Mouse (Mus musculus) neural tube, embryonic 15.5 days (tissue): ENCODE results near the gene Ascc2. TPM values are rescaled to one million over a fixed set of nuclear protein-coding genes. Genes with fewer than 3 reads are reported as not detected.
A peak's percentile ranks its signal among the peaks of the same experiment; 100 is the strongest.

Source experiments
- ATAC-seq: fragments of 200-750 bp; cut with Nextera tagmentation; 2 replicates; pipeline ENCODE4 v1.8.0; 2017; ENCODE audit warnings: mild to moderate bottlenecking, moderate TSS enrichment, moderate library complexity; ENCODE audit not compliant: low FRiP score
- H3K27ac ChIP-seq: fragments of 300-500 bp; sonication (generic); replicated peaks from 2 replicates; pipeline ENCODE4 v1.5.1; 2015; ENCODE audit warnings: mild to moderate bottlenecking, inconsistent platforms
- H3K27me3 ChIP-seq: fragments of 300-500 bp; sonication (generic); replicated peaks from 2 replicates; pipeline ENCODE4 v1.6.1; 2015; ENCODE audit warnings: inconsistent platforms
- H3K36me3 ChIP-seq: fragments of 300-500 bp; sonication (generic); 2 replicates; pipeline ENCODE4 v1.6.1; 2015; ENCODE audit warnings: inconsistent platforms
- H3K4me1 ChIP-seq: fragments of 300-500 bp; sonication (generic); 2 replicates; pipeline ENCODE4 v1.6.1; 2015; ENCODE audit warnings: inconsistent platforms
- H3K4me2 ChIP-seq: fragments of 300-500 bp; sonication (generic); 2 replicates; pipeline ENCODE4 v1.6.1; 2015; ENCODE audit warnings: inconsistent platforms, mild to moderate bottlenecking, moderate library complexity
- H3K4me3 ChIP-seq: fragments of 300-500 bp; sonication (generic); replicated peaks from 2 replicates; pipeline ENCODE4 v1.5.1; 2015; ENCODE audit warnings: mild to moderate bottlenecking, inconsistent platforms
- H3K9ac ChIP-seq: fragments of 300-500 bp; sonication (generic); replicated peaks from 2 replicates; pipeline ENCODE4 v1.6.1; 2015; ENCODE audit warnings: mild to moderate bottlenecking, inconsistent platforms
- H3K9me3 ChIP-seq: fragments of 300-500 bp; sonication (generic); replicated peaks from 2 replicates; pipeline ENCODE4 v1.6.1; 2016; ENCODE audit warnings: inconsistent platforms
- WGBS: fragments of 180-500 bp; shearing (Covaris S2); methylation state at CpG from one replicate; pipeline ENCODE4 v1.1.7; 2015; ENCODE audit warnings: mixed read lengths; 5-methylcytosine and 5-hydroxymethylcytosine counted together
- polyA plus RNA-seq: library from polyadenylated mRNA; unstranded; fragments of >200 nt; fragmentation: Nextera tagmentation; extraction: Ambion mirVana; gene quantifications from 2 replicates; pipeline ENCODE4 v1.2.1, GENCODE M21; 2015

Ascc2 gene
- polyA plus RNA-seq, 1 experiment from 2014 or later, result 19.3 TPM

DNA sequence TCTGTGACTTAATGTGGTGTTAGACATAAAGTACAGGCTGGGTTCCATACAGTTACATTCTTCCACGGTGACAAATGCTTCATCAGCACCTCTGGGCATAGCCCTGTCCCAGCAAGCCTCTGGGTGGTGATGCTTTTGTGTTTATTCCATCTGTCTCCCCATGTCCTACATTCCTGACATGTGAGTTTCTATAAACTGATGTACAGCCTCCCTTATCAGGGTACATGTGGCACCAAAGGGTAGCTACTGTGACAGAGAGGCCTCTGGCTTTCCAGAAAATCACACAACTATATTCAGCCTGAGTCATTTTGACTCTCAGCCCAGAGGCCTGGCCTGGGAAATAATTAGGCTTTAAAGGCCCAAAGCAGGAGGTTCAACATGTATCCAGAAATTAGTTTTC, 31.0 kb upstream of the Ascc2 start:
- Histone ChIP-seq H3K9me3 (no peaks in the 10 kb centered on the region), H3K27me3 (no peaks in the 10 kb centered on the region), H3K4me1 (peaks cover 22% of the 10 kb centered on the region), H3K36me3 (no peaks in the 10 kb centered on the region), H3K9ac (no peak overlapping the region), H3K4me3 (no peak overlapping the region), H3K4me2 (no peak overlapping the region), H3K27ac (no peak overlapping the region)
- no peak for ATAC-seq
- WGBS, result 88% methylated on average over 1 of the region's 1 CpGs

DNA sequence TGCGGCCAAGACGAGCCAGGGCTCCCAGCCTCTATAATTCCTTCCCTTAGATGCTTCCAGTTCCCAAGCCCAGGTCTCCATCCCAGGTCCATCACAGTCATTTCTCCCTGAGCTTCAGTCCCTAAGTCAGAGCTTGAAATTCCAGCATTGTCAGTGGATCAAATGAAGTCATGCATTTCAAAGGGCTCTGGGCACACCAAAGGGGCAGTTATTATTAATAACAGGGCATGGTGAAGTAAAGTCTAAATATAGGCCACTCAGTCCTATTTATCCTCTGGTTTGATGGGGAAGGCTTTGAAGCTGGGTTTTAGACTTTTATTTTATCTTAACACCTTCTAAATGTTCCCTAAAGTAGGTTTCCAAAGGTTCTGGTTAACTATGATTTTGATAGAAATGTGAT, 25.6 kb upstream of the Ascc2 start:
- no peak for ATAC-seq
- H3K4me3 ChIP-seq, result no peak overlapping the region
- 73% methylated on average over 2 of the region's 2 CpGs for WGBS

DNA sequence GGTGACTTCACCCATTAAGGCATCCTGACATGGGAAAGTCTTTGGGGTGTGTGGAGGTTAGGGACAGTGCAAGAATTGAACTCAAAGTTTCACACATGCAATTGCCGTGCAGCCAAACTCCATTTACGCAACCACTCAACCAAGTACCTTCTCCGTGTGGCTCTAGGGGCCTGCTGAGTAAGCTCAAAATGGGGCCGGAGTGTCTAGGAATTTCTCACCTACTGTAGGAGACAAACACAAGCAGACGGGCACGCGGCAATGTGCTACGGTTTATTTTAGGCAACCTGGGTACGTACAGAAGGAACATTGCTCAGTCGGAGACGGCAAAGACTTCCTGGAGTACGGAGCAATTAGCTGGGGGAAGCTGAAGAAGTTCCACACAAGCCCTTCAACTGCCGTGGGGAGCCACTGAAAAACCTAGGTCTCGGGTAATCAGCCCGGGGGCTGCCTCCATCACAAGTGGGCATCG, 17.5 kb upstream of the Ascc2 start, which contains the start of gene Gm11032:
Gm11032 (plus strand) TSS at position 51 of the 469 bp plus-strand sequence.
- WGBS, result 86% methylated on average over 16 of the region's 16 CpGs
- H3K4me3 ChIP-seq, result no peak within 1 kb of the TSS
- H3K4me1 ChIP-seq, result peaks cover 3% of the 10 kb centered on the region; the same call in 1 of the 2 replicates
- no peak for ATAC-seq
- H3K27ac ChIP-seq, result no peak within 1 kb of the TSS
- H3K9me3 ChIP-seq, result no peaks in the 10 kb centered on the region
- H3K27me3 ChIP-seq, result no peaks in the 10 kb centered on the region
- no peaks in the 10 kb centered on the region for H3K36me3 ChIP-seq
- H3K4me2 ChIP-seq, result no peak within 1 kb of the TSS
- H3K9ac ChIP-seq, result no peak within 1 kb of the TSS

More for the DNA sequence above, 25.6 kb upstream of the Ascc2 start:
- H3K27ac ChIP-seq, result no peak overlapping the region
- H3K27me3 ChIP-seq, result no peaks in the 10 kb centered on the region
- no peak overlapping the region for H3K9ac ChIP-seq
- H3K4me1 ChIP-seq, result no peaks in the 10 kb centered on the region
- H3K9me3 ChIP-seq, result no peaks in the 10 kb centered on the region
- H3K4me2 ChIP-seq, result no peak overlapping the region
- H3K36me3 ChIP-seq, result no peaks in the 10 kb centered on the region

DNA sequence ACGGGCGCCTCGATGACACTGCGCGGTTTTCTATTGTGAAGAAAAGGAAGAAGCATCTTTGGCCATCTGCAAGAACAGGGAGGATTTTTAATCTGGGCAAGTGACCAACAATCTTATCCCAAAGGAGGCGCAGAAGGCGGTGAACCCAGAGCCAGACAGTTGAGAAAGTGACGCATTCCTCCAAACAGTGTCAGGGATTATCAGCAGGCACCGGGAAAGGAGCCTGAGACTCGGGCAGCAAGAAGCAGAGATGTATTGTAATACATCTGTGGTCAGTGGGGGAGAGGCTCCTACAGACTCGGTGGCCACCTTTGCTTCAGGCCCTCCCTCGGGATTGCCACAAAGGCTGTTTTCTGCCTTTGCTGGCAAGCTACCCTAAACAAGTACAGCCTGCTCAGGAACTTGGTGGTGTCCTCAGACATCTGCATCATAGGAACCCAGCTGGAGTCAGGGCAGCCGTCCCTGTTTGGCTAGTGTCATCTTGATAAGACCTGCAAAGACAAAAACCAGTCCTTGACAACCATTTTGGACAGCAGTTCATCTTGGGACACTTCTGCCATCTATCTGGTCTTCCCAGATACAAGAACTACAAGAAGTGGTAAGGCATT, 16.9 kb upstream of the Ascc2 start:
- Histone ChIP-seq H3K4me1 (peaks cover 3% of the 10 kb centered on the region; the same call in 1 of the 2 replicates), H3K27ac (no peak overlapping the region), H3K4me3 (no peak overlapping the region), H3K27me3 (no peaks in the 10 kb centered on the region), H3K4me2 (no peak overlapping the region), H3K9ac (no peak overlapping the region), H3K9me3 (no peaks in the 10 kb centered on the region), H3K36me3 (no peaks in the 10 kb centered on the region)
- WGBS, result 68% methylated on average over 13 of the region's 13 CpGs
- ATAC-seq, result no peak

DNA sequence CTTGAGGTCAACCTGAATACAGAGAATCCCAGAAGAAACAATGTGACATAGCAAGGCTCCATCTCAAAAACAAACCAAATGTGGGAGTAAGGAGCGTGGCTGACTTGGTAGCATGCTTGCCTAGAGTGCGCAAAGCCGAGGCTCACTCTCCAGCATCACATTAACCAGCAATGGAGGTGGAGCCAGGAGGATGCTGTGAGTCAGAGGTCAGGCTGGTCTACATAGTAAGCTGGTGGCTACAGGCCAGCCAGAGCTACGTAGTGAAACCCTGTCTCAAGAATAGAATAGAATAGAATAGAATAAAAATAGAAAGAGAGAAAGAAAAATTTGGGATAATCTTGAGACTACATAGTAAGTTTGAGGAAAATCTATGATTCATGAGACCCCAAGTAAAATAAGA, 15.7 kb upstream of the Ascc2 start:
- H3K4me1 ChIP-seq, result peaks cover 3% of the 10 kb centered on the region; the same call in 1 of the 2 replicates
- no peak for ATAC-seq

DNA sequence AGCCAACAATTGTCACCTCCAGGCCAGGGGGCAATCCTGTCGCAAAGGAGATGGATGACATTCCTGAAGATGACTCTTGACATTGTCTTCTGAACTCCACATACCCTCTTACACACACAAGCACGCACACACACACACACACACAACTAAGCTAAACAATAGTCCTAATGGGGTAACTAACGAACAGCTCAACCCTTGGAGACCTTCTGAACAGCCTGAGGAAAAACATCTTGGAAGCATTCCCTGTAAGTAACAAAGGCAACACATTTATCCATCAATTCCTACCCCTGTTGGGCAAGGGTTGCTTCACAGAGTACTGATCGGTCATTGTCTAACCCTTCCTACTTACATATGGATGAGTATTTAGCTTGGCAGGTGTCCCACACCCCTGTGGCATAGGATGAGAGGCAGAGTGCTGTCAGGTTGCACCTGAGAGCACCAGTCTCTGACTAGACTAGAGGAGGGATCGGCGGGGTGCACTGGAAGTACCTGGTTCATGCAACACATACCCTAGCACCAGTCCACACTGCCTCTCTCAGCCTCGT, 15.0 kb upstream of the Ascc2 start:
- ATAC-seq, result no peak
- Histone ChIP-seq H3K27ac (no peak overlapping the region), H3K36me3 (no peaks in the 10 kb centered on the region), H3K9ac (no peak overlapping the region), H3K4me3 (no peak overlapping the region), H3K27me3 (no peaks in the 10 kb centered on the region), H3K4me2 (no peak overlapping the region), H3K4me1 (peaks cover 3% of the 10 kb centered on the region; the same call in 1 of the 2 replicates), H3K9me3 (no peaks in the 10 kb centered on the region)
- 56% methylated on average over 7 of the region's 7 CpGs for WGBS

More for the DNA sequence above, 15.7 kb upstream of the Ascc2 start:
- no peaks in the 10 kb centered on the region for H3K27me3 ChIP-seq
- 74% methylated on average over 4 of the region's 4 CpGs for WGBS
- no peak overlapping the region for H3K9ac ChIP-seq
- H3K4me2 ChIP-seq, result no peak overlapping the region
- H3K9me3 ChIP-seq, result no peaks in the 10 kb centered on the region
- H3K36me3 ChIP-seq, result no peaks in the 10 kb centered on the region
- no peak overlapping the region for H3K27ac ChIP-seq
- no peak overlapping the region for H3K4me3 ChIP-seq

DNA sequence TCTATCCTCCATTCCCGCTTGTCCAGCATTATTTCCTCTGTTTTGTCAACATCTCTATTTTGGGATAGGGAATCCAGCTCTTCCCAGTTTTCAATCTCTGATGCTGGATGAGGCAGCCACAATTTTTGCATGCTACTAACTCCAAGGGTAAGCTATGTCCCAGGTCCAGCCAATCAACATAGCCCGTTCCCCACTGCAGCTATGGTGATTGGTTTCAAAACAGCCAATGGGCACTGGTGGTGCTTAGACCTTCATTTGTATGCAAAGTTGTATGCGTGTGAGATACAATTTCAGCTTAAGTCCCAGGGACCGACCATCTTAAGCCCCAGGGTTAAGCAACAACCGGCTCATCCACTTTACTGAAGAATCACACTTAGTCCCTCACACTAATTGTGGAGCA, 14.6 kb upstream of the Ascc2 start:
- Histone ChIP-seq H3K9me3 (no peaks in the 10 kb centered on the region), H3K4me1 (peaks cover 3% of the 10 kb centered on the region; the same call in 1 of the 2 replicates), H3K4me2 (no peak overlapping the region), H3K36me3 (no peaks in the 10 kb centered on the region), H3K9ac (no peak overlapping the region), H3K27me3 (no peaks in the 10 kb centered on the region), H3K4me3 (no peak overlapping the region), H3K27ac (no peak overlapping the region)
- ATAC-seq, result no peak
- WGBS, result 61% methylated on average over 5 of the region's 5 CpGs

DNA sequence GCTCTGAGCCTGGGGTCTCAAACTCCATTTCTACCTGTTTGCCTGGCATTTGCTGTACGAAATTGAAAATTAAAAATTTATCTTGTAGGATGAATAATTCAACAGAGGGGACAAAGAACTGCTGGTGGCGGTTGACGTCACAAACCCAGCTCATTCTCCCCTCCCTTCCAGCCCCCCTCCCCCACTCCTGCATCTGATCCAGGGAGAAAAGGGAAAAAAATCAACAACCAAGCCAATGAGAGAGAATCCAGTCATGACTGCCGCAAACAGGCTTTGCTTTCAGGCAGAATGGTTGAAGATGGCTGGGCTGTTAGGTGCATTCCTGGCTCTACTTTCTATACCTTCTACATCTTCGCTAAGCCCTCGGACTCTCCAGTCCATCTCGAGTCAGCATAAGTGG, 11.6 kb upstream of the Ascc2 start:
- no peak overlapping the region for H3K4me2 ChIP-seq
- H3K36me3 ChIP-seq, result no peaks in the 10 kb centered on the region
- H3K4me3 ChIP-seq, result no peak overlapping the region
- no peaks in the 10 kb centered on the region for H3K27me3 ChIP-seq
- ATAC-seq, result no peak
- H3K9me3 ChIP-seq, result no peaks in the 10 kb centered on the region
- 70% methylated on average over 7 of the region's 7 CpGs for WGBS
- H3K9ac ChIP-seq, result no peak overlapping the region
- peaks cover 3% of the 10 kb centered on the region; the same call in 1 of the 2 replicates for H3K4me1 ChIP-seq
- H3K27ac ChIP-seq, result no peak overlapping the region

DNA sequence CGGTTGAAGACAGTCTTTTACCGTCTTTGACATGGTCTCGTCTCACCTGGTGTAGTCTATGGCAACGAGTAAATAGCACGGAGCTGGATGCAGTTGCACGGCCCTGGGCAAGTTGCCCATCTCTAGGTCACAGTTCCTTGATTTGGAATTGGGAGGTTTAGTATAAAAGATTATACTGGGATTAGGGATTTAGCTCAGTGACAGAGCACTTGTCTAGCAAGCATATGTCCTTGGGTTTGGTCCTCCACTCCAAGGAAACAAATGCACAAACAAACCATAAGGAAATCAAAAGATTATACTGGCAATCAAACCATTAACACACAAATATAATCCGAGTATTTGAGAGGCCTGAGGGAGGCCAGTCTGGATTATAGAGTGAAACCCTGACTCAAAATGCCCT, 9.9 kb upstream of the Ascc2 start:
- H3K4me1 ChIP-seq, result peaks cover 3% of the 10 kb centered on the region; the same call in 1 of the 2 replicates
- no peaks in the 10 kb centered on the region for H3K9me3 ChIP-seq
- WGBS, result 60% methylated on average over 7 of the region's 7 CpGs
- no peaks in the 10 kb centered on the region for H3K36me3 ChIP-seq
- H3K4me2 ChIP-seq, result no peak overlapping the region
- H3K9ac ChIP-seq, result no peak overlapping the region
- no peaks in the 10 kb centered on the region for H3K27me3 ChIP-seq
- H3K27ac ChIP-seq, result no peak overlapping the region
- no peak for ATAC-seq
- H3K4me3 ChIP-seq, result no peak overlapping the region

DNA sequence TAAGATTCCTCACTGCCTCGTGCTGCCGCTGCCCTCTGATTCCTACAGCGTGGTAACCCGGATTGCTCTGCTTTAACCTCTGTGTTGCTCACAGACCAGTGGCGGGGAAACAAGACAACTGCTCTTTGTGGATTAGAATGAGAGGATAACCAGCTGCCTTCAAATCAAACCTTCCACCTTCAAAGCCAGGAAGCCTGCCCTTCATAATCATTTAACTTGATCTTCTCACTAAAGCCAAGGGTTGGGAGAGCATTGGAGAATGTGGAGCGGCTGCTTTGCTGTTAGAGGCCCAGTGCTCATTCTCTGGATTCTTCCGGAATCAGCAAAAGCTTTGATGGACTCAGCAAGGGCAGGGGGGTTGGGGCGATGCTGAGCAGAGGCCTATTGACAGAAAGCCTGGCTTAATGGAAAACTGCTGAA, 7.7 kb upstream of the Ascc2 start:
- no peak for ATAC-seq
- no peak overlapping the region for H3K9ac ChIP-seq
- peak overlapping the region; percentile 41; the same call in 1 of the 2 replicates for H3K27ac ChIP-seq
- H3K9me3 ChIP-seq, result no peaks in the 10 kb centered on the region
- no peak overlapping the region for H3K4me3 ChIP-seq
- WGBS, result 42% methylated on average over 8 of the region's 8 CpGs
- no peaks in the 10 kb centered on the region for H3K4me1 ChIP-seq
- H3K27me3 ChIP-seq, result no peaks in the 10 kb centered on the region
- H3K36me3 ChIP-seq, result no peaks in the 10 kb centered on the region
- no peak overlapping the region for H3K4me2 ChIP-seq

DNA sequence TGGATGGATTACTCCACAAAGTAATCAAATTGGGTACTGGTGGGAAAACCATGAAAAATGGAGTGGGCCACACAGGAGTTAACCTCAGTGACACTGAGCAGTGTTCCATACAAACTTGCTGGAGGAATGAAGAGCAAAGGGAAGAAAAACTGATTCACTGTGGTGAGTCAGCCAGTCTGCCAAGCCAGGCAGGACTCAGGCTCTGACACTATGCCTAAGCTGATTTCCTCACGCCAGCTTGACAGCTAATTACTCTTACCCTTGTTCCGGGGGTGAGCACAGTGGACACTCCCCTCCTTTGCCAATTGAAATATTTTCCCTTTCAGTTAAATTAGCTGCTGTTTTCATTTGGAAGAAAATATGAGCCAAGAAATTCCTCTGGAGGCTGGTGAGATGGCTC, 4.1 kb upstream of the Ascc2 start:
- Histone ChIP-seq H3K9ac (no peak overlapping the region), H3K4me2 (no peak overlapping the region), H3K4me1 (peaks cover 10% of the 10 kb centered on the region), H3K27me3 (no peaks in the 10 kb centered on the region), H3K9me3 (no peaks in the 10 kb centered on the region), H3K4me3 (no peak overlapping the region), H3K27ac (no peak overlapping the region), H3K36me3 (no peaks in the 10 kb centered on the region)
- no peak for ATAC-seq
- 56% methylated on average over 2 of the region's 2 CpGs for WGBS

DNA sequence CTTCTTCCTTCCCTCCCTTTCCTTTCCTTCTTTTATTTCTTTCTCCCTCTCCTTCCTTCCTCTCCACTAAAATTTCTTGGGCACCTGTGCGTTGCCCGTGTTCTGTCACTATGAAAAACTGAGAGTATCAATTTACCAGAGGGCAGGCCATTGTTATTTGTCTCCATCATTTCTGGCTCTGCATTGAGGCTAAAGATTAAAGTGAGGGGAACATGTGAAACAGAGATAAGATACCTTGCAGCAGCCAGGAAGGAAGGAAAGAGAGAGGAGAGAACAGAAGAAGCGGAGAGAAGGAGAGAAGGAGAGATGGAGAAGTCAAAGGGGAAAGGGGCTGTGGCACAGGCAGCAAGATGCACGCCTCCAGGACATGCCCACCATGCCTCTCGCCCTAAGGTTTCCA, 3.2 kb upstream of the Ascc2 start:
- Histone ChIP-seq H3K4me1 (peaks cover 19% of the 10 kb centered on the region), H3K36me3 (no peaks in the 10 kb centered on the region), H3K4me2 (no peak overlapping the region), H3K27ac (no peak overlapping the region), H3K4me3 (no peak overlapping the region), H3K9ac (no peak overlapping the region), H3K27me3 (no peaks in the 10 kb centered on the region), H3K9me3 (no peaks in the 10 kb centered on the region)
- no peak for ATAC-seq
- 81% methylated on average over 5 of the region's 5 CpGs for WGBS
